Comparison of ENCODE assay signal across 12 mouse cellular contexts in genomic region chr6:30712484-30712883, GRCm38 (mm10). TPM values are rescaled to one million over a fixed set of nuclear protein-coding genes. Genes with fewer than 3 reads are reported as not detected.
DNase-seq lines count a peak whose midpoint lies in the region; ATAC-seq and TF ChIP-seq lines count a peak whose summit lies in the region.
"Had no signal": no experiment of that assay in that cellular context is flagged by ENCODE, and none has a peak within 500 bp of the region (broad histone marks: within the 10 kb centered on the region; RNA-seq: fewer than 3 reads in every experiment).

No protein-coding gene starts in this region.

- no peak for DNase-seq in heart, postnatal 10 days
- DNase-seq in midbrain, postnatal 0 days (ENCODE audit: low spot score): no peak
- DNase-seq in urinary bladder, postnatal 10 days (ENCODE audit: low spot score): no peak
- DNase-seq in frontal cortex, adult 2 months (ENCODE audit: extremely low spot score in 1 of 2, low spot score in 1 of 2): no peak
- DNase-seq: adrenal gland, adult 2 months; kidney, adult 11 months had no signal

- H3K27ac ChIP-seq in heart, embryonic 13.5 days (replicated peaks): peak overlapping the region; percentile 51
- 0 out of 2 replicates have a peak overlapping the region, but pooled peaks have one; percentile 26 for H3K27ac ChIP-seq in midbrain, embryonic 12.5 days (replicated peaks)
- no peak overlapping the region for H3K27ac ChIP-seq in midbrain, postnatal 0 days (ENCODE audit: low read depth, low read length)
- 0 out of 2 replicates have a peak overlapping the region, but pooled peaks have one; percentile 14 for H3K27ac ChIP-seq in liver, embryonic 15.5 days (replicated peaks)
- peak overlapping the region; percentile 38; the same call in 1 of the 2 replicates for H3K27ac ChIP-seq in stomach, embryonic 15.5 days
- H3K27ac ChIP-seq: midbrain, embryonic 15.5 days had no signal

- no peak for TF ChIP-seq CTCF in midbrain, postnatal 0 days (IDR thresholded peaks at IDR 0.05)

- H3K4me1 ChIP-seq in heart, embryonic 13.5 days: peaks cover 18% of the 10 kb centered on the region
- peaks cover 15% of the 10 kb centered on the region for H3K4me1 ChIP-seq in midbrain, embryonic 12.5 days
- no peaks in the 10 kb centered on the region for H3K4me1 ChIP-seq in midbrain, postnatal 0 days (ENCODE audit: insufficient read depth, low read length)
- no peaks in the 10 kb centered on the region for H3K4me1 ChIP-seq in liver, embryonic 15.5 days (replicated peaks)
- H3K4me1 ChIP-seq in stomach, embryonic 15.5 days: peaks cover 10% of the 10 kb centered on the region; the same call in 1 of the 2 replicates

- H3K4me3 ChIP-seq in heart, embryonic 13.5 days: no peak overlapping the region
- no peak overlapping the region for H3K4me3 ChIP-seq in midbrain, embryonic 12.5 days
- H3K4me3 ChIP-seq in midbrain, postnatal 0 days (ENCODE audit: low read depth, low read length): no peak overlapping the region
- H3K4me3 ChIP-seq in liver, embryonic 15.5 days (replicated peaks): no peak overlapping the region
- H3K4me3 ChIP-seq in stomach, embryonic 15.5 days (replicated peaks): no peak overlapping the region
- H3K4me3 ChIP-seq: erythroblast, embryonic 14.5 days; midbrain, embryonic 15.5 days had no signal

- H3K27me3 ChIP-seq in heart, embryonic 13.5 days (replicated peaks): no peaks in the 10 kb centered on the region
- 0 out of 2 replicates have a peak, but pooled peaks cover 4% of the 10 kb centered on the region for H3K27me3 ChIP-seq in midbrain, embryonic 12.5 days
- no peaks in the 10 kb centered on the region for H3K27me3 ChIP-seq in midbrain, postnatal 0 days (ENCODE audit: insufficient read depth, low read length)
- H3K27me3 ChIP-seq in liver, embryonic 15.5 days: no peaks in the 10 kb centered on the region
- no peaks in the 10 kb centered on the region for H3K27me3 ChIP-seq in stomach, embryonic 15.5 days (replicated peaks)
- H3K27me3 ChIP-seq: midbrain, embryonic 15.5 days had no signal

- H3K36me3 ChIP-seq in heart, embryonic 13.5 days: no peaks in the 10 kb centered on the region
- H3K36me3 ChIP-seq in midbrain, embryonic 12.5 days: no peaks in the 10 kb centered on the region
- no peaks in the 10 kb centered on the region for H3K36me3 ChIP-seq in midbrain, postnatal 0 days (ENCODE audit: insufficient read depth, low read length)
- H3K36me3 ChIP-seq in liver, embryonic 15.5 days (replicated peaks): no peaks in the 10 kb centered on the region
- no peaks in the 10 kb centered on the region for H3K36me3 ChIP-seq in stomach, embryonic 15.5 days
- H3K36me3 ChIP-seq: midbrain, embryonic 15.5 days had no signal

- H3K9ac ChIP-seq in heart, embryonic 13.5 days: no peak overlapping the region
- H3K9ac ChIP-seq in midbrain, embryonic 12.5 days (replicated peaks): no peak overlapping the region
- H3K9ac ChIP-seq in midbrain, postnatal 0 days (replicated peaks; ENCODE audit: low read length, poor library complexity, severe bottlenecking): no peak overlapping the region
- no peak overlapping the region for H3K9ac ChIP-seq in liver, embryonic 15.5 days
- H3K9ac ChIP-seq in stomach, embryonic 15.5 days: no peak overlapping the region
- H3K9ac ChIP-seq: midbrain, embryonic 15.5 days had no signal

- ATAC-seq in heart, embryonic 13.5 days (ENCODE audit: extremely low read depth, insufficient number of reproducible peaks, low FRiP score, low TSS enrichment): peak; percentile 42; the same call in 1 of the 2 replicates
- ATAC-seq in midbrain, embryonic 12.5 days (ENCODE audit: low FRiP score, low read depth): no peak
- no peak for ATAC-seq in midbrain, postnatal 0 days (ENCODE audit: low FRiP score)
- no peak for ATAC-seq in liver, embryonic 15.5 days (ENCODE audit: insufficient read depth)
- no peak for ATAC-seq in stomach, embryonic 15.5 days (ENCODE audit: insufficient read depth, low FRiP score, low read depth)
- ATAC-seq: midbrain, embryonic 15.5 days had no signal

- H3K4me2 ChIP-seq in heart, embryonic 13.5 days: no peak overlapping the region
- H3K4me2 ChIP-seq in midbrain, embryonic 12.5 days (replicated peaks): no peak overlapping the region
- H3K4me2 ChIP-seq in midbrain, postnatal 0 days (ENCODE audit: low read depth, low read length, poor library complexity, severe bottlenecking): no peak overlapping the region
- H3K4me2 ChIP-seq in liver, embryonic 15.5 days: no peak overlapping the region
- H3K4me2 ChIP-seq in stomach, embryonic 15.5 days: no peak overlapping the region
- H3K4me2 ChIP-seq: midbrain, embryonic 15.5 days had no signal

- no peaks in the 10 kb centered on the region for H3K9me3 ChIP-seq in heart, embryonic 13.5 days
- H3K9me3 ChIP-seq in midbrain, embryonic 12.5 days: no peaks in the 10 kb centered on the region
- no peaks in the 10 kb centered on the region for H3K9me3 ChIP-seq in midbrain, postnatal 0 days (ENCODE audit: low read length)
- no peaks in the 10 kb centered on the region for H3K9me3 ChIP-seq in liver, embryonic 15.5 days (replicated peaks)
- H3K9me3 ChIP-seq in stomach, embryonic 15.5 days: no peaks in the 10 kb centered on the region
- H3K9me3 ChIP-seq: midbrain, embryonic 15.5 days had no signal

- intact Hi-C loops in heart, postnatal 10 days (cut with DNase I): no loop called here

- 43% methylated on average over 7 of the region's 7 CpGs for WGBS in heart, embryonic 13.5 days
- 72% methylated on average over 7 of the region's 7 CpGs for WGBS in midbrain, embryonic 12.5 days
- WGBS in midbrain, postnatal 0 days: 72% methylated on average over 7 of the region's 7 CpGs
- 24% methylated on average over 7 of the region's 7 CpGs for WGBS in liver, embryonic 15.5 days (ENCODE audit: insufficient replicate concordance)
- WGBS in stomach, embryonic 15.5 days: 36% methylated on average over 7 of the region's 7 CpGs

RNA-seq across cellular contexts. Expression of gene Mest, which starts 10.9 kb away (rescaled TPM):
- polyA plus RNA-seq in heart, embryonic 13.5 days (2015; fragmentation: Nextera tagmentation; extraction: Ambion mirVana): 2,537 and 2,584 TPM in 2 replicates
- 100 to 1,000 TPM; 192 to 215 TPM for total RNA-seq in heart, postnatal 10 days (2021)
- polyA plus RNA-seq in midbrain, embryonic 12.5 days (2016; fragmentation: Nextera tagmentation; extraction: Ambion mirVana): 584 and 614 TPM in 2 replicates
- total RNA-seq in midbrain, postnatal 0 days (2014; rRNA removed): 323 and 367 TPM in 2 replicates
- polyA plus RNA-seq in midbrain, postnatal 0 days (2015; fragmentation: Nextera tagmentation; extraction: Ambion mirVana): 109 and 165 TPM in 2 replicates
- 186 and 187 TPM in 2 replicates for polyA plus RNA-seq in liver, embryonic 15.5 days (2015; fragmentation: Nextera tagmentation; extraction: Ambion mirVana)
- 780 and 950 TPM in 2 replicates for polyA plus RNA-seq in stomach, embryonic 15.5 days (2015; fragmentation: Nextera tagmentation; extraction: Ambion mirVana)
- polyA plus RNA-seq in frontal cortex, adult 2 months (2012; rRNA removed): 53.9 and 57.8 TPM in 2 replicates

RNA-seq across cellular contexts. Expression of gene Cep41, which starts 18.9 kb away (rescaled TPM):
- 11.0 and 12.2 TPM in 2 replicates for polyA plus RNA-seq in heart, embryonic 13.5 days (2015; fragmentation: Nextera tagmentation; extraction: Ambion mirVana)
- total RNA-seq in heart, postnatal 10 days (2021): 1 to 10 TPM; 2.3 to 4.1 TPM
- 20.1 and 20.7 TPM in 2 replicates for polyA plus RNA-seq in midbrain, embryonic 12.5 days (2016; fragmentation: Nextera tagmentation; extraction: Ambion mirVana)
- 8.1 and 15.7 TPM in 2 replicates for total RNA-seq in midbrain, postnatal 0 days (2014; rRNA removed)
- 8.3 and 9.5 TPM in 2 replicates for polyA plus RNA-seq in midbrain, postnatal 0 days (2015; fragmentation: Nextera tagmentation; extraction: Ambion mirVana)
- 2.8 and 3.8 TPM in 2 replicates for polyA plus RNA-seq in liver, embryonic 15.5 days (2015; fragmentation: Nextera tagmentation; extraction: Ambion mirVana)
- polyA plus RNA-seq in stomach, embryonic 15.5 days (2015; fragmentation: Nextera tagmentation; extraction: Ambion mirVana): 10.0 and 11.5 TPM in 2 replicates
- polyA plus RNA-seq in frontal cortex, adult 2 months (2012; rRNA removed): 6.1 and 7.6 TPM in 2 replicates
